Mouse (Mus musculus): Measurements from ENCODE around the gene Orai1. TPM values are rescaled to one million over a fixed set of nuclear protein-coding genes. Genes with fewer than 3 reads are reported as not detected.
A peak's percentile ranks its signal among the peaks of the same experiment; 100 is the strongest.
"Not testable (repeated sequence)": the region's sequence is repeated elsewhere in the genome, so short reads cannot be mapped to it uniquely, and the experiment has no call there.

Gene Orai1
- polyA plus RNA-seq, 1 experiment from 2014 or later: 12.5 TPM

- H3K27ac ChIP-seq: peak overlapping the region; percentile 39; the same call in 1 of the 2 replicates
- WGBS: 40% methylated on average over 16 of the region's 16 CpGs
- H3K9me3 ChIP-seq: no peaks in the 10 kb centered on the region
- peak overlapping the region; percentile 44 for H3K4me3 ChIP-seq
- no peak for ATAC-seq (ENCODE audit: insufficient number of reproducible peaks, insufficient read depth, low FRiP score, low TSS enrichment, low read depth)
- H3K4me1 ChIP-seq: peaks cover 17% of the 10 kb centered on the region
- H3K4me2 ChIP-seq: peak overlapping the region; percentile 56
- H3K36me3 ChIP-seq: no peaks in the 10 kb centered on the region
- H3K9ac ChIP-seq: peak overlapping the region; percentile 61
- no peaks in the 10 kb centered on the region for H3K27me3 ChIP-seq
Observed at GRCm38 (mm10) chr5:123058251-123059102, 43.6 kb downstream of the Orai1 start.

- Histone ChIP-seq H3K4me3 (no peak overlapping the region), H3K36me3 (no peaks in the 10 kb centered on the region), H3K4me1 (peaks cover 17% of the 10 kb centered on the region), H3K27ac (peak overlapping the region; percentile 55; the same call in 1 of the 2 replicates), H3K9ac (peak overlapping the region; percentile 44; the same call in 1 of the 2 replicates), H3K4me2 (0 out of 2 replicates have a peak overlapping the region, but pooled peaks have one; percentile 3), H3K27me3 (no peaks in the 10 kb centered on the region), H3K9me3 (no peaks in the 10 kb centered on the region)
- no peak for ATAC-seq (ENCODE audit: insufficient number of reproducible peaks, insufficient read depth, low FRiP score, low TSS enrichment, low read depth)
- WGBS: 24% methylated on average over 14 of the region's 14 CpGs
Observed at GRCm38 (mm10) chr5:123059757-123060520, 45.1 kb downstream of the Orai1 start.

DNA sequence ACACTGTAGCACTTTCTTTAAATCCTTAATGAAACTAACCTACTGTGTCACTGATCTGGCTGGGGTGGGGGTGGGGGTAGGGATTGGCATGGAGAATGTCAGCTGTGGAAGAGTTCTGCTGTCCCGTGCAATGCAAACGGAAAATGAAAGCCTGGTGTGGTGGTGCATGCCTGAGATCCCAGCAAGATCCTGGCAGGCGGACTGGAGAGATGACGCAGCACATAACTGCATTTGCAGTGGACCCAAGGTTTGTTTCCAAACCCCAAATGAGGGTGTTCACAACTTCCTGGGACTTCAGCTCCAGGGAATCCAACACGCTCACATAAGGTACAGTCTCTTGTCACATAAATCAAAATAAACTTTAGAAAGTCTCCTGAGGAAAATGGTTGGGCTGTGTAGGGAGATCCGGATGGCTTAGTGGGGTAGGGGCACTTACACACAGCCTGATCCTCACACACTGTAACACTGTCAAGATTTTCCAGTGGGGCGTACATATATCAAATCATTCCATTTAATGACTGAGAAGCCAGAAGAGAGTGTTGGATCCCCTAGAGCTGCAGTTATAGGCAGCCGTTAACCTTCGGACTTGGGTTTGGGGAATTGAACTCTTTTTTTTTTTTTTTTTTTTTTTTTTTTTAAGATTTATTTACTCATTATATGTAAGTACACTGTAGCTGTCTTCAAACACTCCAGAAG, 46.0 kb downstream of the Orai1 start:
- Histone ChIP-seq H3K9ac (no peak overlapping the region; the same call in 1 of the 2 replicates), H3K27me3 (no peaks in the 10 kb centered on the region), H3K4me1 (peaks cover 17% of the 10 kb centered on the region), H3K4me2 (0 out of 2 replicates have a peak overlapping the region, but pooled peaks have one; percentile 3), H3K9me3 (no peaks in the 10 kb centered on the region), H3K36me3 (no peaks in the 10 kb centered on the region), H3K27ac (peak overlapping the region; percentile 55; the same call in 1 of the 2 replicates), H3K4me3 (no peak overlapping the region)
- 54% methylated on average over 9 of the region's 9 CpGs for WGBS
- ATAC-seq (ENCODE audit: insufficient number of reproducible peaks, insufficient read depth, low FRiP score, low TSS enrichment, low read depth): no peak

- H3K4me3 ChIP-seq; H3K36me3 ChIP-seq; H3K9me3 ChIP-seq; H3K9ac ChIP-seq; H3K27me3 ChIP-seq; H3K4me2 ChIP-seq; H3K27ac ChIP-seq; ATAC-seq (ENCODE audit: insufficient number of reproducible peaks, insufficient read depth, low FRiP score, low TSS enrichment, low read depth): not testable (repeated sequence)
- H3K4me1 ChIP-seq: peaks cover 17% of the 10 kb centered on the region
- 79% methylated on average over 6 of the region's 6 CpGs for WGBS
Observed at GRCm38 (mm10) chr5:123061402-123061749, 46.5 kb downstream of the Orai1 start.

- H3K4me3 ChIP-seq: no peak overlapping the region
- H3K27me3 ChIP-seq: no peaks in the 10 kb centered on the region
- peaks cover 17% of the 10 kb centered on the region for H3K4me1 ChIP-seq
- H3K27ac ChIP-seq: no peak overlapping the region
- WGBS: 88% methylated on average over 3 of the region's 3 CpGs
- ATAC-seq (ENCODE audit: insufficient number of reproducible peaks, insufficient read depth, low FRiP score, low TSS enrichment, low read depth): no peak
- no peaks in the 10 kb centered on the region for H3K36me3 ChIP-seq
- H3K9me3 ChIP-seq: no peaks in the 10 kb centered on the region
- no peak overlapping the region for H3K4me2 ChIP-seq
- no peak overlapping the region for H3K9ac ChIP-seq
Observed at GRCm38 (mm10) chr5:123063141-123063540, 48.3 kb downstream of the Orai1 start.

DNA sequence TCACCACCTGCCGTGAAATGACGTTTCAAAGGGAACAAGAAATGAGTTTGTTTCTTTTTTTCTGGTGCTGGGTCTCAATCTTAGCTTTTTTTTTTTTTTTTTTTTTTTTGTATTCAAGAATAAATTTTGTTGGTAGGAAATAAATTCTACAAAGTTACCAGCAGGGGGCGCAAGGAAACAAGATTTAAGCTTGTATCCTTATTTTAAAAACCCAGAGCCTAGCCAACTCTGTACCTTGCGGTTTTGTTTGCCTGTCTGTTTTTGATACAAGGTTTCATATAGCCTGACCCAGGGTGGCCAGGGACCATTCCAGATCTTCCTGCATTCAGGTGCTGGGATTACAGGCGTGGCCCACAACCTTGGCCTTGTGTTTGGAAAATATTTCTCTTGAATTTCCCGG, 49.3 kb downstream of the Orai1 start:
- ATAC-seq (ENCODE audit: insufficient number of reproducible peaks, insufficient read depth, low FRiP score, low TSS enrichment, low read depth): peak; percentile 50; the same call in 1 of the 2 replicates
- no peak overlapping the region for H3K27ac ChIP-seq
- no peaks in the 10 kb centered on the region for H3K36me3 ChIP-seq
- no peaks in the 10 kb centered on the region for H3K27me3 ChIP-seq
- H3K9ac ChIP-seq: no peak overlapping the region
- H3K4me3 ChIP-seq: no peak overlapping the region
- H3K4me2 ChIP-seq: no peak overlapping the region
- H3K4me1 ChIP-seq: peaks cover 11% of the 10 kb centered on the region
- 23% methylated on average over 6 of the region's 6 CpGs for WGBS
- H3K9me3 ChIP-seq: no peaks in the 10 kb centered on the region

DNA sequence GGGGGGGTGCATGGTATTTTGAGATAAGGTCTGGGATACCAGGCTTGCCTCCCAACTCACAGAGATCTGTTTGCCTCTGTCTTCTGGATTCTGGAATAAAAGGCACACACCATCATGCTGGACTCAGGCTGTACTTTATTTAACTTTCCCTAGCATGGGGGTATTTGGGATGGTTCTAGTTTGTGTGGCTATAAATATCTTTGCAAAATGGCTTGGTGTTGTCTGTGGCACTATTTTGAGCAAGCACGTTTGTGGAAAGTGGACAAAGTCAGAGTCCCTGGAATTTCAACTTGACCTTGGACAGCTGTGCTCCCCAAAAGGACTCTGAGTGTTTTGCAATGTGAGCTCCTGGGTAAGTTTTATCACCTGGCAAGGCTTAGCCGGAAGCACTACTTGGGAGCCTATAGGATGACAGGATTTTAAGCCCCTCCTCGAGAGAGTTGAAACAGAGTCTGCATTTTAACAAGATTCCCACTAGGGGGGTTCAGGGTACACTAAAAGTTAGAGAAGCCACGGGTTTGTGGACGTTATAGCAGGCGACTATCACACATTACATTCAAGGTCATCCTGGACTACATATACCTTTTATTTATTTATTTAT, 52.6 kb downstream of the Orai1 start:
- H3K4me3 ChIP-seq: no peak overlapping the region
- H3K36me3 ChIP-seq: no peaks in the 10 kb centered on the region
- H3K27me3 ChIP-seq: no peaks in the 10 kb centered on the region
- H3K4me2 ChIP-seq: no peak overlapping the region
- no peaks in the 10 kb centered on the region for H3K9me3 ChIP-seq
- H3K4me1 ChIP-seq: no peaks in the 10 kb centered on the region
- H3K27ac ChIP-seq: no peak overlapping the region
- WGBS: 16% methylated on average over 6 of the region's 6 CpGs
- H3K9ac ChIP-seq: no peak overlapping the region
- ATAC-seq (ENCODE audit: insufficient number of reproducible peaks, insufficient read depth, low FRiP score, low TSS enrichment, low read depth): 0 out of 2 replicates have a peak, but pooled peaks have one; percentile 43

DNA sequence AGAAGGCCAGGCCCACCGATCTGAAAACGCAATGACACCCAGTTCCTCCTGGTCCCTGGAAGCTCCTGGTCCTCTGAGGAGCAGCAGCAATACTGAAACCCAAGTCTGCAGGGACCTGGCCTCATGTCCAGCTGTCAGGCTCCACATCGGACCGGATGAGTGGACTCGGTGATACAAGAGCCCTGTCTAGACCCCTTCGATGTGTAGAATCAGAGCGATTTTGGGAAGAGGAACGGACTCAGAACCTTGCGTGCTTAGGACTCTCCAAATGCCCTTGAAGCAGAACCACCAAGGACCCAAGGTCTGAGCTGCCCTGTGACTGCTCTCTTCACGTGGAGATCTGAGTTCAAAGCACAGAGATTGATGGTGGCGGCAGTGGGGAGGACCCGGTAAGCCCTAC, 53.2 kb downstream of the Orai1 start, which contains the start of gene Tmem120b:
Gene Tmem120b (plus strand): TSS at position 301 of the 400 bp plus-strand sequence.
- Histone ChIP-seq H3K9me3 (no peaks in the 10 kb centered on the region), H3K4me2 (no peak within 1 kb of the TSS), H3K36me3 (no peaks in the 10 kb centered on the region), H3K9ac (no peak within 1 kb of the TSS), H3K4me3 (no peak within 1 kb of the TSS), H3K27ac (no peak within 1 kb of the TSS), H3K4me1 (no peaks in the 10 kb centered on the region), H3K27me3 (no peaks in the 10 kb centered on the region)
- ATAC-seq (ENCODE audit: insufficient number of reproducible peaks, insufficient read depth, low FRiP score, low TSS enrichment, low read depth): no peak
- 89% methylated on average over 12 of the region's 12 CpGs for WGBS

GRCm38 (mm10) chr5:123068714-123069113, 53.8 kb downstream of the Orai1 start:
- H3K4me2 ChIP-seq: no peak overlapping the region
- ATAC-seq (ENCODE audit: insufficient number of reproducible peaks, insufficient read depth, low FRiP score, low TSS enrichment, low read depth): no peak
- H3K4me1 ChIP-seq: no peaks in the 10 kb centered on the region
- H3K36me3 ChIP-seq: no peaks in the 10 kb centered on the region
- no peaks in the 10 kb centered on the region for H3K27me3 ChIP-seq
- no peak overlapping the region for H3K9ac ChIP-seq
- H3K4me3 ChIP-seq: no peak overlapping the region
- WGBS: 92% methylated on average over 2 of the region's 2 CpGs
- no peak overlapping the region for H3K27ac ChIP-seq
- H3K9me3 ChIP-seq: no peaks in the 10 kb centered on the region

GRCm38 (mm10) chr5:123075576-123076418, 60.9 kb downstream of the Orai1 start:
- Histone ChIP-seq H3K27ac (peak overlapping the region; percentile 73), H3K4me2 (peak overlapping the region; percentile 97), H3K9me3 (no peaks in the 10 kb centered on the region), H3K27me3 (no peaks in the 10 kb centered on the region), H3K9ac (peak overlapping the region; percentile 80), H3K4me1 (peaks cover 24% of the 10 kb centered on the region), H3K4me3 (peak overlapping the region; percentile 74), H3K36me3 (no peaks in the 10 kb centered on the region)
- WGBS: 7% methylated on average over 45 of the region's 45 CpGs
- ATAC-seq (ENCODE audit: insufficient number of reproducible peaks, insufficient read depth, low FRiP score, low TSS enrichment, low read depth): peak; percentile 91

Data from embryonic facial prominence, embryonic 13.5 days (tissue).